Mouse (Mus musculus): ENCODE results near the gene Cdk19.

Cdk19 gene

GRCm38 (mm10) chr10:40349631-40350177, 10.3 kb downstream of the Cdk19 start:
- DNase-seq (ENCODE audit: extremely low spot score): peak; percentile 72

- DNase-seq (ENCODE audit: extremely low spot score): no peak
Measured at GRCm38 (mm10) chr10:40350245-40350932, 11.0 kb downstream of the Cdk19 start.

- no peak for DNase-seq (ENCODE audit: extremely low spot score)
Measured at GRCm38 (mm10) chr10:40351156-40351555, 11.8 kb downstream of the Cdk19 start.

- DNase-seq (ENCODE audit: extremely low spot score): no peak
Measured at GRCm38 (mm10) chr10:40354081-40354480, 14.7 kb downstream of the Cdk19 start.

GRCm38 (mm10) chr10:40354556-40354955, 15.2 kb downstream of the Cdk19 start:
- DNase-seq (ENCODE audit: extremely low spot score): no peak

- DNase-seq (ENCODE audit: extremely low spot score): no peak
Measured at GRCm38 (mm10) chr10:40358166-40358565, 18.8 kb downstream of the Cdk19 start.

GRCm38 (mm10) chr10:40359131-40359530, 19.8 kb downstream of the Cdk19 start:
- no peak for DNase-seq (ENCODE audit: extremely low spot score)

GRCm38 (mm10) chr10:40363004-40363403, 23.6 kb downstream of the Cdk19 start:
- no peak for DNase-seq (ENCODE audit: extremely low spot score)

GRCm38 (mm10) chr10:40364642-40365361, 25.4 kb downstream of the Cdk19 start:
- DNase-seq (ENCODE audit: extremely low spot score): no peak

GRCm38 (mm10) chr10:40365991-40366390, 26.6 kb downstream of the Cdk19 start:
- no peak for DNase-seq (ENCODE audit: extremely low spot score)

GRCm38 (mm10) chr10:40368516-40368915, 29.2 kb downstream of the Cdk19 start:
- no peak for DNase-seq (ENCODE audit: extremely low spot score)

GRCm38 (mm10) chr10:40370156-40370555, 30.8 kb downstream of the Cdk19 start:
- no peak for DNase-seq (ENCODE audit: extremely low spot score)

GRCm38 (mm10) chr10:40371184-40371913, 32.0 kb downstream of the Cdk19 start:
- DNase-seq (ENCODE audit: extremely low spot score): no peak

- no peak for DNase-seq (ENCODE audit: extremely low spot score)
Measured at GRCm38 (mm10) chr10:40371914-40372675, 32.7 kb downstream of the Cdk19 start.

GRCm38 (mm10) chr10:40373749-40374148, 34.4 kb downstream of the Cdk19 start:
- DNase-seq (ENCODE audit: extremely low spot score): no peak

- no peak for DNase-seq (ENCODE audit: extremely low spot score)
Measured at GRCm38 (mm10) chr10:40374828-40375227, 35.5 kb downstream of the Cdk19 start.

GRCm38 (mm10) chr10:40376286-40376685, 36.9 kb downstream of the Cdk19 start:
- no peak for DNase-seq (ENCODE audit: extremely low spot score)

GRCm38 (mm10) chr10:40378284-40378683, 38.9 kb downstream of the Cdk19 start:
- no peak for DNase-seq (ENCODE audit: extremely low spot score)

- no peak for DNase-seq (ENCODE audit: extremely low spot score)
Measured at GRCm38 (mm10) chr10:40379682-40380081, 40.3 kb downstream of the Cdk19 start.

- no peak for DNase-seq (ENCODE audit: extremely low spot score)
Measured at GRCm38 (mm10) chr10:40385397-40385796, 46.0 kb downstream of the Cdk19 start.

GRCm38 (mm10) chr10:40386126-40386525, 46.8 kb downstream of the Cdk19 start:
- DNase-seq (ENCODE audit: extremely low spot score): no peak
